Mouse (Mus musculus): ENCODE measurements around the gene Smyd3.

Smyd3 gene

GRCm38 (mm10) chr1:179055760-179056159 lies 462.1 kb downstream of the Smyd3 start:
- no peak for DNase-seq

DNA sequence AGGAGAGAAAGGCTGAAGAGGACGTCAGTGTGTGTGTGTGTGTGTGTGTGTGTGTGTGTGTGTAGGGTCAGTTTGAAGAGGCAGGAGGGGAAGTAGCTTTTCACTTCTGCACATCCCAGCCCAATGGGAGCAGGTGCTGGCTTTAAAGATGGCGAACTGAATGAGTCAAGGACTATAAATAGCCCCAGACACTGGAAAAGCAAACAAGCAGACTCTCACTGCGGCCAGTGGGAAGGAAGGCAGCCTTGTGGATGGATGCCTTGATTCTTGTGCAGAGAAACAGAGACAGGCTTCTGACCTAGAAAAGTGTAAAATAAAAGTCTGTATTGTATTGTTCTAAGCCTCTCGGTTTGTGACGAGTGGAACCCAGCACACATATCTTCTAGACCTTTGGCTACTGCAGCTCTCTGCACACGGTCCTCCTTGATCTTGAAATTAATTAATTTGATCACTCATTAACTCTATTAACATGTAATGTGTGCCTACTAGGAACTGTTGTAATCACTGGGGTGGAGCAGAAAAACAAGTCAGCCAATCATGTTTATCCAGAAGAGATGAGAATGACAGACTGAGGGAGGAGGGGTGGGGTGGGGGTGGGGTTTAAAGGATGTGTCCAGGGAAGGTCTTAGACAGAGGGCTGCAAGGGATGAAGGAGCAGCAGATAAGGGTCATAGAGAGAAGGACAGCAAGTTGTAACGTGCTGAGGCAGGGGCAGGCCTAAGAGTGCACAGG lies 463.3 kb downstream of the Smyd3 start:
- no peak for DNase-seq

DNA sequence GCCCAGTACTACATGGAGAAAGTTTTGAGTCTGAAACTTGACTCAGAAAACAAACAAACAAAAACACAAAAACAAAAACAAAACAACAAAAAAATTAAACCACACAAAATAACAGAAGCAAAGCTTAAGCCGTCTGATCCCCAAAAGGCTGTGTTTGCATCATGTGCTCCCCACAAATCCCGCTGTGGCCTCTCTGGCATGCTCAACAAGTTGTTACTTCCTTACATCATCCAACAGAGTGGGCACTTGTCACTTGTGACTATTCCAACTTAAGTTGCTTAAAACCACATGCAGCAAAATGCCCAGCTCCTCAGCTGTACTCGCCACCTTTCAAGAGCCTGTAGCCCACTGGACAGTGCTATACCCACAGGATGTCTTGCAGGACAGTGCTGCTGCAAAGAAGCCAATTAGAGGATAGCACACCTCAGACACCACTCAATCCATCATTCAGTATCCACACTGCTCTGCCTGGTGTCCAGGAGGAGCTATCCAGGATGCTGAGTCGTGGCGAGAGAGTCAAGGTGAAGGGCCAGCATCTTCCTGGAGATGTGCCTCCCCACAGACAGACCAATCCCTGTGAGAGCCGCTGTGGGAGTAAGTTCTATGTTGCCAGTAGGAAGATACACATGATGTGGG lies 465.2 kb downstream of the Smyd3 start:
- no peak for DNase-seq

DNA sequence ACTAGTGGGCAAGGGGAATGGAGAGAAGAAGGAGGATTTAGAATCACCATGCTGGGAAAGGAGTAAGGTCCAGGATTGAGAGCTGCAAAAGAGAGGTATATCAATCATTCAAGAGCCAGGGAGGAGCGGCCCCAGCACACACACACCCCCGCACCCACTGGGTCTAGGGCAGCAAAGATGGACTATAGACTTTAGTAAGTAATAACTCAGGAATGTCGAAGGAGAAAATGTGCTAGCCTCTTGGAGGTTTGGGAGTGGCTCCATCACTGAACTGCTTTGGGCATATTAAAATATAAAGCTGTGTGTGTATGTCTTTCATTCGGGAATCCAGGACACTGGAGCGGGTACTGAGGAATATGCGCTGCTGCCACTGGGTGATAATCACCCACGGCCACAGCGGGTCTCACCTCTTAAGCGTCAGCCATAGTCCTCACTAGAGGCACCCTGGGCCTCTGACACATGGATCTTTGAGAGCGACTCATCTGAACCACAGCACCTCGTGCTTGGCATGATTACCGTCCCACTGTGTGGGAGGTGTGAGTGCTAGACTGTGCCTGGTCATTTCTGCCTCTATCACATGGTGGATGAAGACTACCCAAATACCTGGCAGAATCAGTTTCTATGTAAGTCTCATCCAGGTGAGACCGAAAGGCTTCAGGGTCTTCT lies 469.8 kb downstream of the Smyd3 start:
- no peak for DNase-seq

DNA sequence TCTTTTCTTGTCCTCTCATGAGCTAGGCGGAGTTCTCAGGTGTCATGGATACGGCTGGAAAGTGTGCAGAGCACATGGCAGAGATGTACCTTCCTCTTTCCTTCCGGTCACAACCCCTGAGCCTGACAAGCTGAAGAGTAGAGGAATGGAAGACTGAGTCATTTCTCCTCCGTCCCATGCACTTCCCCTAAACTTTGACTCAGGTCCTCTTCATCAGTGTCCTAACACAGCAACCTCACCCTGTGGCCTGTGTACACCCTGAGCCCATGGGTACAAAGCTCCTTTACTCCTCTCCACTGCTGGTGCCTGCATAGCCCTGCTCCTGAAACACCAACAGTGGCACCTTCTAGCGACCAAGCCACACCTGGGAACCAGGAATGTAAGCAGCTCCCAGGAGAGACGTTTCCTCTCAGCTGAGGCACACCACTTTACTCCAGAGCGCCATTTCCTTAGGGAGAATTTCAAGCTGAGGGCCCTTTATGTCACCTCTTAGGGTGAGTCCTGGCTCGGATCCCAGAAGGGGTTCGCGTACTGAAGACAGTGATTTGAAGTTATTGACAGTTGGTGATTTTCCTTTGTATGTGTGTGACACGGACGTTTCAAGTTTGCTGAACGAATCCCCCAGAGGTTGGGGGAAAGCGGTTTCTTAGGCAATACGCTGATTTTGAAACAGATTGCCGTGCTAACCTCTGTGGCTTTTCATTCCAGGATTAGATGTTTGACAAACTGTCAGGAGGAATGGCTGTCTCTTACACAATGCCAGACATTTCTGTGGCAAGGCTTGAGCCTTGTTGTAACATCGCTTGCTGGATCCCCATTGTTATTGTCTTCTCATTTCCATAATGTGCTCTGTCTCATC lies 471.8 kb downstream of the Smyd3 start:
- DNase-seq = peak; percentile 26

DNA sequence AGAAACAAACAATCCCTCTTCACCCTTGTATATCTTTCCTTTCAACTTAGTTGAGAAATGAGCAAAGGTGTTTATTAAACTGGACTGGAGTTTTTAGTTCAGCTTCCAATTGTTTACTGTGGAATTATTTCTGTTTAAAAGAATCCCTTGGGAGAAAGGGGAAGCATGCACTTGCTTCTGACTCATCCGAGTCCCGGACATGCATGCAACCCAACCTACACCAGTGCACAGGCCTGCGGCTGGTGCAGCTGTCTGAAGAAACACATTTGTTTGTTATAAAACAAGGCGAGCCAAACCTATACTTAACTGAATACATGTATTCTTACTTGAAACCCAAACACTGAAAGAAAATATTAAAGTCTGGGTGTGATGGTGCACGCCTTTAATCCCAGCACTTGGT lies 473.7 kb downstream of the Smyd3 start:
- no peak for DNase-seq

- DNase-seq = no peak
These were observed 474.2 kb downstream of the Smyd3 start for GRCm38 (mm10) chr1:179043644-179044043.

- DNase-seq = no peak
These were observed 475.9 kb downstream of the Smyd3 start for GRCm38 (mm10) chr1:179041905-179042337.

DNA sequence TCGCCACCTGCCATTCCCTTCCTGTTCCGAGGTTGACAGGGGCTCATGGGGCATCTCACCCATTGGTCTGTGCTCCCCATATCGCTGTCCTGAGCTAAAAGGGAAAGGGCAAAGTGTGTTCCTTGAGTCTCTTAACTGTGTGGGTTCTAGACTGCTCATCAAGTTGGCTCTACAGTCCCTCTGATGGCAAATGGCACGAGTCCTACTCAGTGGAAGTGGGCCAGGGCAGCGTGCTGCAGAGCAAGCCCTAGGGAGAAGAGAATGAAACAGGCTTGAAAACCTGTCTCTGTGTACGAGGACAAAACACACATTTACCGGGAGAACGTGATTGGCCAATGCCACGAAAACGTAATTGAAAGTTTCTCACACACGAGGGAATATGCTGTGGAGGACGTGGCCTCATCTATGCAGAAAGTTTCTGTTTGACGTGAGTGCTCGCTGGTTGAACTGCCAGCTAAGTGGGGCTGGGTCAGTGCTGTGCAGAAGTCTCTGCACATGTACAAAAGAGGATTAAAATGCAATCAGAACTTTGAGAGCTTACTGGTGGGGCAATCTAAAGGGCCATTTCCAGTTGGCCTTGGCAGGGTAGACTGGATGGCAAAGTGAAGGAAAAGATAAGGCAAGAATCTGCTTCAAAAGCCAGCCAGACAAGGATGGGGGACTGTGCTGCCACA lies 476.5 kb downstream of the Smyd3 start:
- DNase-seq = no peak

- no peak for DNase-seq
These were observed 479.0 kb downstream of the Smyd3 start for GRCm38 (mm10) chr1:179038801-179039200.

- DNase-seq = no peak
These were observed 484.9 kb downstream of the Smyd3 start for GRCm38 (mm10) chr1:179032947-179033346.

DNA sequence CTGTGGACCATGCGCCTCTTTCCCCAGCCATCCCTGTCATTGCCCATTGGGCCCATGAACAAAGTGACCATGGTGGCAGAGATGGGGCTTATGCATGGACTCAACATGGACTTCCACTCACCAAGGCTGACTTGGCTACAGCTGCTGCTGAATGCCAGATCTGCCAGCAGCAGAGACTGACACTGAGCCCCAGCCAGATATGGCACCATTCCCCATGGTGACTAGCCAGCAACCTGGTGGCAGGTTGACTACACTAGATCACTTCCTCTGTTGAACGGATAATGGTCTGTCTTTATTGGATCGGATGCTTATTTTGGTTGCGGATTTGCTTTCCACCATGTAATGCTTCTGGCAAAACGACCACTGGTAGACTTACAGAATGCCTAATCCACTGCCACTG lies 486.3 kb downstream of the Smyd3 start:
- no peak for DNase-seq

DNA sequence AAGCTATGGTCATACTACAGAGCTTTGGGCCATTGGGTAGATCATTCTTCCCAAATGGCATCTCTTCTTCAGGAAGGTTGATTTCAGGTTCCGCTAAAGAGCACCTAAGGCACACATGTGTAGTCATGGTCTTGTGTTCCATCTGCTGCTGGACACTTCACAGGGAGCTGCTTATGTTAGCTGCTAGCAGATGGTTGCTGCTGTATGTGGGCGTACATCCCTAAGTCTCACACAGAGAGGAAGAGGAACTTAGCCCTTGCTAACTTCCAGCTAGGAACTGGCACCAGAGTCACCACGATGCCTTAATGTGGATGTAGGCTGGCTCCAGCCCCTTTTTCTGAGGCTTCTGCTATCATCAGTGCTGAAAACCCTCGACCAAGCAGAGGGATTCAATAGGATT lies 491.2 kb downstream of the Smyd3 start:
- no peak for DNase-seq

- no peak for DNase-seq
These were observed 492.7 kb downstream of the Smyd3 start for GRCm38 (mm10) chr1:179025169-179025568.

DNA sequence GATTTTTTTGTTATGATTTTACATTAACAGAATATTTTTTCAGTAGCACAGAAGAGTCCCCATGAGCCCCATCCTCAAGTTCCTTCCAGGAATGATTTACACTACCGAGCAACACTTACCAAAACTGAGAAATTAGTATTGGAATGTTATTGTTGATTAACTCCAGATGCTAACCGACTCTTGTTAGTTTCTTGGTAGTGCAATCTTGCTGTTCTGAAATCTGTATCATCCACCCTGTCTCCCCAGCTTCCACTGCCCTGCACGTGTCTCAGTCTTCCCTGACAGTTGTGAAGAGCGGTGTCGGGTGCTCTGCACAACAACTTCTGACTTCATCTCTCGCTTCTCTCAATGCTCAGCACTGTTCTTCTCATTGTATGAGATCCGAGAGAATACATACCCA lies 494.4 kb downstream of the Smyd3 start:
- no peak for DNase-seq

DNA sequence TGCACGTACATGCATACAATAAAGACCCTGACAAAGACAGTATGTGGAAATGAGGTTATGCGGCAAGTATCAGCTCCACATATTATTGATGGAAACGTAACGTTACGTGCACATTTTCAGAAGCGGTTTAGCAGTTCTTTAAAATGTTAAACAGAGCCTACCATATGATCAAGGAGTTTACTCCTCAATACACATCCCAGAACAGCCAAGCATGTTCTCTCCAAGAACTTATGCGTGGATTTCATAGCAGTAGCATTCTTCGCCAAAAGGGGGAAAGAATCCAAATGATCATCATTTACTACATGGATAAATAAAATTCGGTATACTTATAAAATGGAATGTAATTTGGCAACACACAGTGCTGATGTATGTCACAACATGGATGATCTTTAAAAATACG lies 500.4 kb downstream of the Smyd3 start:
- no peak for DNase-seq

GRCm38 (mm10) chr1:179013021-179013420 lies 504.8 kb downstream of the Smyd3 start:
- DNase-seq = no peak

DNA sequence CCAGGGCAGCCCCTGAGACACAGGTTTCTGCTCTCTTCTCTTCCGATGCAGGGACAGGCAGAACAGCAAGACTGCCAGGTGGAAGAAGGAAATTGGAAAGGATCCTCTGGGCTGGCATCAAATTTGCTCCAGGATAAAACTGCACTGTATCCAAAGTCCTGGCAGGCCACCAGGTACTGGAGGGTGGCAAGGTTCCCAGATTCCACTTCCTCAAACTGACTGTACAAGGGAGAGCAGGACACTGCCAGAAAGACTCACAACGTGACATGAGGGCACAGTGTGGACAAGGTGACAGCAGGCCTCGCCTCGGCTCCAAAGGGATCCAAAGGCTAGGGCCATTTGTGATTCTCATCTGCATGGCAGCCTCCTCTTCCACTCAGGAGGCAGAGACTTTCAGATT lies 505.6 kb downstream of the Smyd3 start:
- peak; percentile 47 for DNase-seq

DNA sequence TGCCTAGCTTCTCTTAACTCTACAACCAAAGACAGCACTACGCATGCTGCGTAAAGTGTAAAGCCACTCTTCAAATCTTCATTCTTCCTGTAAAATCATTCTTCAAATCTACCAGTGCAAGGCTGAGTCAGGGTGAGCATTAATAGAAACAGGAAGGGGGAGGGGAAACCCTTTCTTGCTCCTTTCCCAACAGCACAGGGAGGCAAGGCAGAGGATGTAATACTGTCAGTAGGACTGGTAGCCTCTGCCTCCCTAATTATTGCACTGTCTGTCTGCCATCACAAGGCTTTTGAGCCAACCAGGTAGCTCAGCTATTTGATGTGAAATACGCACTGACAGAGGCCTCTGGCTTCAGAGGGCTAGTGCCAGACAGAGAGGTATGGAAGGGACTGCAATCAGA lies 507.1 kb downstream of the Smyd3 start:
- DNase-seq = no peak

GRCm38 (mm10) chr1:179009911-179010310 lies 507.9 kb downstream of the Smyd3 start:
- no peak for DNase-seq

GRCm38 (mm10) chr1:179004133-179004866 lies 513.5 kb downstream of the Smyd3 start:
- DNase-seq = no peak

Measured in lung, postnatal 14 days (tissue).